Mouse (Mus musculus): ENCODE measurements around the gene Ankrd11. TPM values are rescaled to one million over a fixed set of nuclear protein-coding genes. Genes with fewer than 3 reads are reported as not detected.

The Ankrd11 gene
- polyA plus RNA-seq, 1 experiment from 2014 or later = 108 TPM

DNA sequence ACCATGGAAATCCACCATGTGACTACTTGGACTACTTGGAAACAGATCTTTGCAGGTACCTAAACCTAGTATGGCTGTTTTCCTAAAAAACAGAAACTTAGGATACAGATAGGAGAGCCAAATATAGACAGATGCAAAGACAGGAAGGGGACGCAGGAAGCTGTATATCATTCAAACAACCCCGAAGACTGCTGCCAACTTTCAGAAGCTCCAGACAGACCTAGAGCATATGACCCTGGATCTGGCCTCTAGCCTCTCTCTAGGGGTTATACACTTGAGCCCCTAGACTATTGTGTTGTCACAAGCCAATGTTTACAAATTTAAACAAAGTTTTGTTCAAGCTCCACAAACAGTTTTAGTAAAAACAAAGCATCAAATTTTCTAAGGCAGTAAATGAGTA is 80.6 kb downstream of the Ankrd11 start:
- Histone ChIP-seq H3K27me3 (no peaks in the 10 kb centered on the region), H3K4me3 (replicated peaks) (no peak overlapping the region), H3K9ac (replicated peaks) (no peak overlapping the region), H3K9me3 (no peaks in the 10 kb centered on the region), H3K4me2 (no peak overlapping the region), H3K4me1 (replicated peaks) (0 out of 2 replicates have a peak, but pooled peaks cover 5% of the 10 kb centered on the region), H3K27ac (no peak overlapping the region), H3K36me3 (peaks cover 5% of the 10 kb centered on the region; the same call in 1 of the 2 replicates)
- 56% methylated on average over 2 of the region's 2 CpGs for WGBS
- ATAC-seq (ENCODE audit: insufficient number of reproducible peaks, insufficient read depth, low FRiP score, low TSS enrichment, low read depth) = no peak

GRCm38 (mm10) chr8:122960932-122961331 is 81.1 kb downstream of the Ankrd11 start:
- no peak for ATAC-seq (ENCODE audit: insufficient number of reproducible peaks, insufficient read depth, low FRiP score, low TSS enrichment, low read depth)
- H3K4me1 ChIP-seq (replicated peaks) = 0 out of 2 replicates have a peak, but pooled peaks cover 5% of the 10 kb centered on the region
- no peaks in the 10 kb centered on the region for H3K9me3 ChIP-seq
- no peak overlapping the region for H3K4me2 ChIP-seq
- H3K27me3 ChIP-seq = no peaks in the 10 kb centered on the region
- peaks cover 5% of the 10 kb centered on the region; the same call in 1 of the 2 replicates for H3K36me3 ChIP-seq
- no peak overlapping the region for H3K27ac ChIP-seq
- WGBS = 28% methylated on average over 1 of the region's 1 CpGs
- H3K9ac ChIP-seq (replicated peaks) = no peak overlapping the region
- no peak overlapping the region for H3K4me3 ChIP-seq (replicated peaks)

GRCm38 (mm10) chr8:122960323-122960722 is 81.8 kb downstream of the Ankrd11 start:
- H3K36me3 ChIP-seq = peaks cover 5% of the 10 kb centered on the region; the same call in 1 of the 2 replicates
- no peak overlapping the region for H3K27ac ChIP-seq
- ATAC-seq (ENCODE audit: insufficient number of reproducible peaks, insufficient read depth, low FRiP score, low TSS enrichment, low read depth) = no peak

GRCm38 (mm10) chr8:122955997-122956396 is 86.1 kb downstream of the Ankrd11 start:
- H3K9ac ChIP-seq (replicated peaks) = no peak overlapping the region
- no peak overlapping the region for H3K27ac ChIP-seq
- no peak for ATAC-seq (ENCODE audit: insufficient number of reproducible peaks, insufficient read depth, low FRiP score, low TSS enrichment, low read depth)
- H3K9me3 ChIP-seq = no peaks in the 10 kb centered on the region
- H3K4me2 ChIP-seq = no peak overlapping the region
- H3K27me3 ChIP-seq = no peaks in the 10 kb centered on the region
- H3K36me3 ChIP-seq = no peaks in the 10 kb centered on the region
- no peak overlapping the region for H3K4me3 ChIP-seq (replicated peaks)
- peaks cover 8% of the 10 kb centered on the region; the same call in 1 of the 2 replicates for H3K4me1 ChIP-seq (replicated peaks)
- 90% methylated on average over 3 of the region's 3 CpGs for WGBS

More at GRCm38 (mm10) chr8:122960323-122960722, 81.8 kb downstream of the Ankrd11 start:
- Histone ChIP-seq H3K4me1 (replicated peaks) (0 out of 2 replicates have a peak, but pooled peaks cover 5% of the 10 kb centered on the region), H3K9ac (replicated peaks) (no peak overlapping the region), H3K9me3 (no peaks in the 10 kb centered on the region), H3K4me2 (no peak overlapping the region), H3K27me3 (no peaks in the 10 kb centered on the region), H3K4me3 (replicated peaks) (no peak overlapping the region)
- 81% methylated on average over 5 of the region's 5 CpGs for WGBS

GRCm38 (mm10) chr8:122955195-122955594 is 86.9 kb downstream of the Ankrd11 start:
- Histone ChIP-seq H3K9ac (replicated peaks) (no peak overlapping the region), H3K4me2 (no peak overlapping the region), H3K36me3 (no peaks in the 10 kb centered on the region), H3K4me1 (replicated peaks) (peaks cover 4% of the 10 kb centered on the region; the same call in 1 of the 2 replicates), H3K9me3 (no peaks in the 10 kb centered on the region), H3K27ac (no peak overlapping the region), H3K4me3 (replicated peaks) (no peak overlapping the region), H3K27me3 (no peaks in the 10 kb centered on the region)
- ATAC-seq (ENCODE audit: insufficient number of reproducible peaks, insufficient read depth, low FRiP score, low TSS enrichment, low read depth) = no peak

DNA sequence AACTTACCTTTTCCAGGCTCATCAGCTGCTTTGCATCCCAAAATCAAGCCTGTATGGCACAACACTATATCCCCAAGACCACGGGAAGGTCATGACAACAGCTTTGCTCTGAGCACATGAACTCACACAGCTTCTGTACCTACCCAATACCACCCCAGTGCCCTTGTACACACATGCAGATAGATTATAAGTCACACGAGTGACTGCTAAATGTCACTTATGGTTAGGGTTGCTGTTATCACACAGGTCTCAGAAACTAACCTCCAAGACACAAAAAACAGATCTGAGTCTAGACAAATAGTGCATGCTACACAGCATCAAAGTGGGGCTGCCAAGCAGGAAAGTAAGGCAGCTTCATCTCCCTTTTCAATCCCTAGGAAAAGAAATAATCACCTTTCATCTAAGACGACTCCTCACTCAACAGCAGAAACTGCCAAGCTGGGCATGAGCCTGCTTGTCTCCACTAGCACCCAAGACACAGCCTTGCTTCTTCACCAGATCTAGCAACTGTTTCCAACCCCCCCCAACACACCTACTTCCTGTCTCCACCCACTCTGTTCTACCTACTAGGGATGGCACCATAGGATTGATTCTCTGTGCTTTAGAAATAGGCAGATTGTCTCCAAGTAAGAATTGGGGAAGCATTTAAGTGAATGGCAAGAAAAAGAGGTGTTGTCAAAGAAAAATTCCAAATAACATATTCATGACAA is 87.8 kb downstream of the Ankrd11 start:
- Histone ChIP-seq H3K27ac (no peak overlapping the region), H3K4me2 (no peak overlapping the region), H3K4me3 (replicated peaks) (no peak overlapping the region), H3K9me3 (no peaks in the 10 kb centered on the region), H3K4me1 (replicated peaks) (peaks cover 11% of the 10 kb centered on the region; the same call in 1 of the 2 replicates), H3K9ac (replicated peaks) (no peak overlapping the region), H3K27me3 (no peaks in the 10 kb centered on the region), H3K36me3 (no peaks in the 10 kb centered on the region)
- no peak for ATAC-seq (ENCODE audit: insufficient number of reproducible peaks, insufficient read depth, low FRiP score, low TSS enrichment, low read depth)
- WGBS = 88% methylated on average over 3 of the region's 3 CpGs

GRCm38 (mm10) chr8:122953028-122953427 is 89.0 kb downstream of the Ankrd11 start:
- H3K4me2 ChIP-seq = no peak overlapping the region
- H3K27me3 ChIP-seq = no peaks in the 10 kb centered on the region
- WGBS = 94% methylated on average over 6 of the region's 6 CpGs
- H3K9me3 ChIP-seq = no peaks in the 10 kb centered on the region
- no peak overlapping the region for H3K4me3 ChIP-seq (replicated peaks)
- no peak overlapping the region for H3K9ac ChIP-seq (replicated peaks)
- H3K27ac ChIP-seq = no peak overlapping the region
- no peak for ATAC-seq (ENCODE audit: insufficient number of reproducible peaks, insufficient read depth, low FRiP score, low TSS enrichment, low read depth)
- peaks cover 13% of the 10 kb centered on the region for H3K4me1 ChIP-seq (replicated peaks)
- no peaks in the 10 kb centered on the region for H3K36me3 ChIP-seq

GRCm38 (mm10) chr8:122951456-122951855 is 90.6 kb downstream of the Ankrd11 start:
- Histone ChIP-seq H3K4me3 (replicated peaks) (no peak overlapping the region), H3K4me2 (no peak overlapping the region), H3K27ac (no peak overlapping the region), H3K9me3 (no peaks in the 10 kb centered on the region), H3K36me3 (no peaks in the 10 kb centered on the region), H3K9ac (replicated peaks) (no peak overlapping the region), H3K27me3 (no peaks in the 10 kb centered on the region), H3K4me1 (replicated peaks) (peaks cover 21% of the 10 kb centered on the region)
- WGBS = 90% methylated on average over 5 of the region's 5 CpGs
- no peak for ATAC-seq (ENCODE audit: insufficient number of reproducible peaks, insufficient read depth, low FRiP score, low TSS enrichment, low read depth)

DNA sequence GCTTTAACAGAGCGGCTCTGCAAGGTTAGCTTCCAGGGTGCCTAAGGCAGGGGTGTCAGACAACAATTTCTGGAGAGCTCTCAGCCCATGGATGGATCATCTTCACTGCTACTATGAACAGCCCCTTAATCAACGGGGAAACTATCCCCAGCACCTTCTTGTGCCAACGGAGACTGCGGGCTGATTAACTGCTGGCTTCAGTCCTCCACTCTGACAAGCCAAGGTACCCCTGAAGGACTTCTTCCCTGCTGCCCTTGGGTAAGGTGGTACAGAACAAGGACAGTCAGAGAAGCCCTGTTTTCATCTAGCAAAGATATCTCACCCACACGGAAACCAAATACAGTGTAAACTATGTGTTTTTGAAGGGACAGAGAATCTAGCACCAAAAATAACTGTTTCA is 92.4 kb downstream of the Ankrd11 start:
- Histone ChIP-seq H3K4me3 (replicated peaks) (no peak overlapping the region), H3K36me3 (no peaks in the 10 kb centered on the region), H3K9me3 (no peaks in the 10 kb centered on the region), H3K9ac (replicated peaks) (no peak overlapping the region), H3K27me3 (no peaks in the 10 kb centered on the region), H3K4me2 (no peak overlapping the region), H3K27ac (no peak overlapping the region), H3K4me1 (replicated peaks) (peaks cover 21% of the 10 kb centered on the region)
- ATAC-seq (ENCODE audit: insufficient number of reproducible peaks, insufficient read depth, low FRiP score, low TSS enrichment, low read depth) = no peak
- WGBS = 85% methylated on average over 5 of the region's 5 CpGs

GRCm38 (mm10) chr8:122945775-122946174 is 96.3 kb downstream of the Ankrd11 start:
- no peak for ATAC-seq (ENCODE audit: insufficient number of reproducible peaks, insufficient read depth, low FRiP score, low TSS enrichment, low read depth)
- H3K27ac ChIP-seq = no peak overlapping the region
- H3K9me3 ChIP-seq = no peaks in the 10 kb centered on the region
- H3K4me3 ChIP-seq (replicated peaks) = no peak overlapping the region
- no peaks in the 10 kb centered on the region for H3K27me3 ChIP-seq
- H3K4me1 ChIP-seq (replicated peaks) = peaks cover 17% of the 10 kb centered on the region
- WGBS = 84% methylated on average over 2 of the region's 2 CpGs
- H3K36me3 ChIP-seq = no peaks in the 10 kb centered on the region
- H3K9ac ChIP-seq (replicated peaks) = no peak overlapping the region
- no peak overlapping the region for H3K4me2 ChIP-seq

DNA sequence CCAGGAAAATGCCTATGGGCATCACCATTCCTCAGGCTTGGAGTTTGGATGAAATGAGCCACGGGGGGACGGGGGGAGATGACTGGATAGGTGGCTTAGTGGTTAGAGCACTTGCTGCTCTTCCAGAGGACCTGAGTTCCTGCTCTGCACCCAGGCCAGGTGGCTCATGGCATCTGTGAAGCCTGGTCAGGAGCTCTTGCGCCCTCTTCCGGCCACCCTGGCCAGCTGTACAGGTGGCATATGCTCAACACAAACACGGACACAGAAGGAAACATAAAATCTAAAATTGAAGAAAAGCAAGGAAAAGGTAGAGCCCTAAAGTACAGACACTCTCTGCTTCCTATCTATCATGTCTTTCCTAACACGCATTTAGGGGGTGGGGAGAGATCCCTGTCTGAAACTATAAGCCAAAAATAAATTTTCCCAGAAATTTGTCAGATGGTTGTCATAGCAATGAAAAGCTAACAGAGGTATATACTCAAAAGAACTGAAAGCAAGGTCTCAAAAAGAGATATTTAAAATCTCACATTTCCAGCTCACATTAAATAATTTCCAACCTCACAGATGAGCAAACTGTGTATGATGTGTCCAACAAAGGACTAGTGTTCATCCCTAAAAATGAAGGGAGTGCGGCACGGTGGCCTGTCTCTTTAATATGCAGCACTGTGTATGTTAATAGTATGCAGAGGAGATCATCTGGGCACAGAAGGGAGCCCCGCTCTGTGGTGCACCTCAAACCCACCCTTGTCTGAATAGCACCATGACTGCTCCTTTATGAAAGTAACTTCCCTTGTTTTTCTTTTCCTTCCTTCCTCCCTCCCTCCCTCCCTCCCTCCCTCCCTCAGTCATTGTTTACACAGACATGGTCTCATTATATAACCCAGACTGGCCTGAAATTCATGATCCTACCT is 99.0 kb downstream of the Ankrd11 start:
- H3K36me3 ChIP-seq = no peaks in the 10 kb centered on the region
- WGBS = 82% methylated on average over 9 of the region's 9 CpGs
- ATAC-seq (ENCODE audit: insufficient number of reproducible peaks, insufficient read depth, low FRiP score, low TSS enrichment, low read depth) = no peak

More for the DNA sequence above, 99.0 kb downstream of the Ankrd11 start:
- Histone ChIP-seq H3K4me3 (replicated peaks) (no peak overlapping the region), H3K27me3 (no peaks in the 10 kb centered on the region), H3K9ac (replicated peaks) (no peak overlapping the region), H3K4me2 (no peak overlapping the region), H3K27ac (no peak overlapping the region), H3K4me1 (replicated peaks) (peaks cover 17% of the 10 kb centered on the region), H3K9me3 (no peaks in the 10 kb centered on the region)
